Mouse (Mus musculus): ENCODE data around the gene Gjb1.

DNA sequence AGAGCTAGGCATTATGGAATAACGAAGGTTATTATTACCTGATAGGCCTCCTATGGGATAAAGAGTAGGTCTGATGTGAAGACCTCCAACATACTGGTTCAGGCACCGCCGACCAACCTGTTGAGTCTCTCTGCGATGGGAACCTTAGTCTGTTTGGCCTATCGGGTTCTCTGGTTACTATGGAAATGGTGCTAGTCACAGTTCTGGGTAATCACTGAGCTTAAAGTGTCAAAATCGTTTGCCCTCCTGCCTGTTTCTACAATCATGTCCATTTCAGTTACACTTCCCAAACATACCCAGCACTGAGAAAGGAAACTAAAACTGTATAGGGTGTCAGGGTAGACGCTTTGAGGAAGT is 52.6 kb downstream of the Gjb1 start:
- TF ChIP-seq MAX (IDR thresholded peaks at IDR 0.05; ENCODE audit: low read depth) = no peak
- no peak for TF ChIP-seq POLR2A (IDR thresholded peaks at IDR 0.05; ENCODE audit: insufficient read length, low read depth)
- no peak for TF ChIP-seq MYOG (IDR thresholded peaks at IDR 0.05; ENCODE audit: control insufficient read depth in 1 of 3, insufficient read depth in 1 of 3, insufficient read length in 2 of 3, low read depth in 2 of 3)
- TF ChIP-seq POLR2AphosphoS2 (IDR thresholded peaks at IDR 0.05; ENCODE audit: insufficient read length, low read depth) = no peak
- no peak for TF ChIP-seq TCF12 (IDR thresholded peaks at IDR 0.05; ENCODE audit: insufficient read depth, poor library complexity, severe bottlenecking)
- no peak for TF ChIP-seq MYOD1 (IDR thresholded peaks at IDR 0.05; ENCODE audit: control insufficient read depth in 1 of 3, insufficient read length in 2 of 3, low read depth in 2 of 3)
- no peak for TF ChIP-seq SRF (IDR thresholded peaks at IDR 0.05; ENCODE audit: control insufficient read depth, insufficient read length, low read depth)

All from myocyte (in vitro differentiated cells).